Mouse (Mus musculus) R1 (cell line): Measurements from ENCODE around the gene Ctsl.

Source experiments
- DNase-seq: peaks from one replicate; pipeline ENCODE4 v3.0.0-alpha.2; 2018; ENCODE audit warnings: low read depth, low spot score

The Ctsl gene

DNA sequence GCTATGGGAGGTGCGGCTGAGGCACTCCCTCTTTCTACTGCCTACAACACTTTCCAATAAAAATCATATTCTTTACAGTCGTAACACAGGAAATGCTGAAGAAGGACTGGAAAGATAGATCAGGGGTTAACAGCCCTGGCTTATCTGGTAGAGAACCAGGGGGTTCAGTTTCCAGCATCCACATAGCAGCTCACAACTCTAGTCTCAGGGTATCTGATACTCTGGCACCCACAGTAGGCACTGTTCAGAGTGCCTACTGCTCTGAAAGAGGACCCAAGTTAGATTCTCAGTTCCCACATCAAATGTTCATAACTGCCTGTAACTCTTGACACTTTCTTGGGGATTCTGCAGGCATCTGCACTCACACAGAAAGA, 57.8 kb downstream of the Ctsl start:
- DNase-seq: no peak

DNA sequence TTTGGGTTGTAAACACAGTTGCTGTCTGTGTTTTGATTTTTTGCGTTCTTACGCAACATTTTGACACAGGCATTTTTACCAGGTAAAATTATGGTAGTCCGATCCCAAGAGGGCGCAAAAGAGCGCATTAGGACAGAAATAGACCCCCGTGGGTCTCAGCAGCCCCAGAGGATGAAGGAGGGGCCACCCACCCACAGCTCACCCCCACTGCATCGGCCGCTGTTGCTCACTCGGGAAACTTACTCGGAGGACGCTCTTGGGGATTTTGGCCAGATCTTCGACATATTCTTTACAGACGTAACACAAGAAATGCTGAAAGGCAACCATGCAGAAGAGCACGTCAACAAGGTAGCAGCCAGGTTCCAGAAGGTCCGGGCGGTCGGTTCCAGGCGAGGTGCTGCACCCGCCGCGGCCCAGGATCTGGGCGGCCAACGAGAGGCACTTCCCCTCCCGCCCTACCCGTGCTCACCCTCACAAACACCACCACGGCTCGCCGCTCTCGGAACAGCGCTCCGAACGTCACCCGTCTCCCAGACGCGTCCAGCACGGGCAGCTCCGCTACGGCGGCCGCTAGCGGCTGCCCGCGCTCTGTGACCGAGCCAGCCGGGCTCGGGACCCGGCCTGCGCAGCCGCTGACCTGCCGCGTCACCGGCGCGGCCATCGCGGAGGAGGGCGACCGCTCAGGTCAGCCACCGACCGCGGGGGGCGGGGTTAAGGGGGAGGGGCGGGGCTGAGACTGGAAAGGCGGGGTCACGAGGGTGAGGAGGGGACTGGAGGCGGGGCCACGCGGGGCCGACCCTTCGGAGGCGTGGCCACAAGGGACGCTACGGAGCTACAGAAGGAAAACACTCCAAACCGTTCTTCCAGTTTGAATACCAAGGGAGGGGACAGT, 58.4 kb downstream of the Ctsl start, which contains the start of gene Aaed1:
TSS of gene Aaed1 (minus strand) at position 687 of the 892 bp plus-strand sequence.
- DNase-seq: peak; percentile 84

DNA sequence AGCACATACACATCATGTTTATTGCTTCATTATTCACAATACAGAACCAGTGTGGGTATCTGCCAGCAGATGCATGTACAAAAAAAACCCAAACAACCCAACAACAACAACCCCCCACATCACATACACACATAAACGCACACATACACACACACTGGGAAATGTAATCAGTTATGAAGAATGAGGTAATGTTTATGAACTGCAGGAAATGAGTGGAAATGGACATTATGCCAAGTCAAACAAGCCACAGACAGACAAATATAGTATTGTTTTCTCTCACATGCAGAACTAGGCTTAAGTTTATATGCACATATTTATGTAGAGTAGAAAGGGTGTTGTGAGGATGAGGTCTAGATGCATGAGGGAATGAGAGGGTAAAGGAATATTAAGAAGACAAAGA, 59.4 kb downstream of the Ctsl start:
- no peak for DNase-seq

DNA sequence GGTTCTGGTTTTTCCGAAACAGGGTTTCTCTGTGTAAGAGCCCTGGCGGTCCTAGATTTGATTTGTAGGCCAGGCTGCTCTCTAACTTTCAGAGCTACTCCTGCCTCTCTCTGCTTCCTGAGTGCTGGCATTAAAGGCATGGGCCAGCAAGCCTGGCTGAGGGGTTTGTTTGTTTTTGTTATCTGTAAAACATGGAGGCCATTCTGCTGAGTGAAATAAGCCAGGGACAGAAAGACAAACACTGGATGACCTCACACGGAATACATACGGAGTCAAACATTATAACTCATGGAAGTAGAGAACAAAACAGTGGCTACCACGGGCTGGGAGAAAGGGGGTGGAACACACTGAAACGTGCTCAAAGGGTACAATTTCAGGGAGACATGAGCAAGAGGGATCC, 60.1 kb downstream of the Ctsl start:
- DNase-seq: no peak

DNA sequence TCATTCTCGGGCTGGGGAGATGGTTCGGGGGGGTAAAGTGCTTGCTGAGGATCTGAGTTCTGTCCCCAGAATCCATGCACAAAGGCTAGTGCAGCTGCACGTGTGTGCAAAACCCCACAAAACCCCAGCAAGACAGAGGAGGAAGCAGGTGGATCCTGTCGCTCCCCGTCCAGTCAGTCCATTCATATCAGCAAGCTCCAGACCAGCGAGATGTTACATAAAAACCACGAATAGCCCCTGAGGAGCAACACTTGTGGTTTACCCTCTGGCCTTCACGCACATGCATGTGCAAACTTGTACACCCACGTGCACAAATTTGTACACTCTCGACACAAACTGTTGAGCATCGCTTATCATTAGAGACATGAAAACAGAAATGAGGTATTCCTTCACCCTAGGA, 60.8 kb downstream of the Ctsl start:
- no peak for DNase-seq
